Mouse (Mus musculus) midbrain, embryonic 10.5 days (tissue): ENCODE measurements around the gene Tlr9. TPM values are rescaled to one million over a fixed set of nuclear protein-coding genes. Genes with fewer than 3 reads are reported as not detected.

Source experiments
- DNase-seq: peaks from one replicate; pipeline ENCODE4 v3.0.0-alpha.2; 2017; ENCODE audit warnings: low spot score
- H3K27ac ChIP-seq: fragments of 300-500 bp; sonication (generic); replicated peaks from 2 replicates; pipeline ENCODE4 v1.5.1; 2016; ENCODE audit warnings: mild to moderate bottlenecking
- H3K27me3 ChIP-seq: fragments of 300-500 bp; sonication (generic); 2 replicates; pipeline ENCODE4 v1.6.1; 2016; ENCODE audit warnings: low read depth, mild to moderate bottlenecking; ENCODE audit not compliant: poor library complexity, severe bottlenecking
- H3K36me3 ChIP-seq: fragments of 300-500 bp; sonication (generic); 2 replicates; pipeline ENCODE4 v1.6.1; 2016; ENCODE audit warnings: mild to moderate bottlenecking, moderate library complexity
- H3K4me1 ChIP-seq: fragments of 300-500 bp; sonication (generic); 2 replicates; pipeline ENCODE4 v1.6.1; 2016
- H3K4me3 ChIP-seq: fragments of 300-500 bp; sonication (generic); 2 replicates; pipeline ENCODE4 v1.5.1; 2016; ENCODE audit warnings: mild to moderate bottlenecking, moderate library complexity
- H3K9me3 ChIP-seq: fragments of 300-500 bp; sonication (generic); replicated peaks from 2 replicates; pipeline ENCODE4 v1.6.1; 2016; ENCODE audit warnings: mild to moderate bottlenecking
- WGBS: fragments of 180-500 bp; shearing (Covaris S2); methylation state at CpG from one replicate; pipeline ENCODE4 v1.1.7; 2016; 5-methylcytosine and 5-hydroxymethylcytosine counted together
- microRNA counts: library from miRNA; unstranded; fragments of <30 nt; microRNA quantifications from one replicate; lab custom pipeline; 2017
- microRNA-seq: library from miRNA; unstranded; fragments of <30 nt; microRNA quantifications from one replicate; pipeline ENCODE4, GENCODE M21; 2017
- polyA plus RNA-seq: library from polyadenylated mRNA; unstranded; fragments of >200 nt; fragmentation: Nextera tagmentation; extraction: Ambion mirVana; gene quantifications from 2 replicates; pipeline ENCODE4 v1.2.1, GENCODE M21; 2016

The Tlr9 gene
- polyA plus RNA-seq, 1 experiment from 2014 or later = not detected

DNA sequence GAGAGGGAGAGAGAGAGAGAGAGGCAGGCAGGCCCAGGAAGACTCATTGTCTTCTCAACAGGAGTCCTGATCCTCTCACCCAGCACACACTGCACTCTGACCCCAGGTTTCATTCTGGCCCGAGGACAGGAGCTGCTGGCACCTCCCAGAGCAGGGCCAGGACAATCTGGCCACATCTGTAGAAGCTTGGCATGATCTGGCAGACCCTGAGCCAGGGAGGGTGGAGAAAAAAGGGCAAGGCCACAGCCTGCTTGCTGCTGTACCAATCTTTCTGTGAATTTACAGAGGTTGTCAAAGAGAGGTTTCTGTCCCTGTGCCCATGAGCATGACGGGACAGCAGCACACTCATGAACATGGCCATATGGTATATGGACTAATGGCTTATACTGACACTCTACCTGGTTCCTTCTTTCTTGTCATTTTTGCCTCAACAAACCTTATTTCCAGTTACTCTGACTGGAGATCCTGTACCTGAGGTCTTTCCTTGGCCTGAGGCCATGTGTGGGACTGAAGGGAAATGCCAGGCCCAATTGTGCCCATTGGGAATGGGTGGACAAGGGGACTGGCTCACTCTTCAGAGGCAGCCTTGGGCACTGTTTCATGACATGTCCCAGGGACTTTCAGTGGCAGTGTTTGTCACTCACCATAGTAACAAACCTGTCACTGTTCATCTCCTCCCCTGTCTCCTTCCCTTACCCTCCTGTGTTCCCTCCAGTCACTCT, 44.7 kb downstream of the Tlr9 start:
- no peaks in the 10 kb centered on the region for H3K9me3 ChIP-seq
- no peaks in the 10 kb centered on the region for H3K36me3 ChIP-seq
- H3K4me1 ChIP-seq = peaks cover 35% of the 10 kb centered on the region
- H3K27me3 ChIP-seq = no peaks in the 10 kb centered on the region
- no peak overlapping the region for H3K27ac ChIP-seq
- no peak overlapping the region for H3K4me3 ChIP-seq
- WGBS = 68% methylated on average over 2 of the region's 2 CpGs
- no peak for DNase-seq

DNA sequence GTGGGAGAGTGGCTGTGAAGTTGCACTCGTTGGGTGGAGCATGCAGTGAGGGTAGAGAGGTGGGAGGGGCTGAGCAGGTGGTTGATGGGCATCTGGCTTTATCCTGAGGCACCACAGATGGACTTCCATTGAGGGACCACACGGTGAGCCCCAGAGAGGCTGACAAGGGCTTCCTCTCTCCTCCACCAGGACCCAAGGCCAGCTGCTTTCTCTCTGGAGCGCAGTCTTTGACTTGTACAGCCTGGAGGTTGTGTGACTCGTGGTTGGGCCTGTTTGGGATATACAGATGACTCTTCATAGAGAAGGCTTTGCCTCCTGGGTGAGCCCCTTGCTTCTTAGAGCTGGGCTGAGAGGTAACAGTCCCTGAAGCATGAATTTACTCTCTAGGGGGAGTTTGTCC, 46.0 kb downstream of the Tlr9 start:
- 62% methylated on average over 4 of the region's 4 CpGs for WGBS
- H3K9me3 ChIP-seq = no peaks in the 10 kb centered on the region
- H3K4me3 ChIP-seq = no peak overlapping the region
- H3K36me3 ChIP-seq = no peaks in the 10 kb centered on the region
- H3K27ac ChIP-seq = peak overlapping the region; percentile 70; the same call in 1 of the 2 replicates
- H3K27me3 ChIP-seq = no peaks in the 10 kb centered on the region
- H3K4me1 ChIP-seq = peaks cover 35% of the 10 kb centered on the region
- no peak for DNase-seq

DNA sequence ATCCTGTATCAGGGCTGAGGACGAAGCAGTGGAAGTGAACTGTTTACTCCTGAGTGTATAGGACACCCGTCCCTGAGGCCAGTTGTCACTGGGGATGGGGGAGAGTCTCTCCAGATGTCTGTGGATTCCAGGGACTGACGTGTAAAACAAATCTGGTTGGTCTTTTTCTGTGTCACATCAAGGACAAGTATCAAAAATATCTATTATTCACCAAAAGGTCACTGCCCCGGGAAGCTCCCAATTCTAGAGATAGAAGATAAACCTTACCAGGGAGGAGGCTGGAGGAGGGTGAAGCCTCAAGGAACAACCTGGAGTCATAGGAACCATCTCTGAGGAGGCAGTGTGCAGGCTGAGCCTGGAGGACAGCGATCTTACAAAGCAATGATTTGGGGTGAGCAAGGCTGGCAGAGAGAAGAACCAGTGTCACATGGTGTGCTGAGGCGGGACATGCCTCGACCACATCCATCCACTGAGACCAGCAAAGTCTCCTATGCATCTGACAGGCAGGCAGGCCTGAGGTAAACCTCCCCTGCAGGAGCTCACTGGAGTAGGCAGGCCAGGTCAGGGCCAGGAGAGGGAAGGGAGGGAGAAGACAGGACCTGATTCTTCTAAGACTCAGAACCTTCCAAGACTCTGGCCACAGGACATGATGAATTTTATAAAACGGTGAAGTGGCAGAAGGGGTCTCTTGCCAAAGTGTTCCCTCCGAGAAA, 46.8 kb downstream of the Tlr9 start:
- no peak for DNase-seq
- Histone ChIP-seq H3K27ac (peak overlapping the region; percentile 70), H3K9me3 (no peaks in the 10 kb centered on the region), H3K4me1 (peaks cover 35% of the 10 kb centered on the region), H3K36me3 (no peaks in the 10 kb centered on the region), H3K4me3 (no peak overlapping the region), H3K27me3 (no peaks in the 10 kb centered on the region)
- 75% methylated on average over 9 of the region's 9 CpGs for WGBS

DNA sequence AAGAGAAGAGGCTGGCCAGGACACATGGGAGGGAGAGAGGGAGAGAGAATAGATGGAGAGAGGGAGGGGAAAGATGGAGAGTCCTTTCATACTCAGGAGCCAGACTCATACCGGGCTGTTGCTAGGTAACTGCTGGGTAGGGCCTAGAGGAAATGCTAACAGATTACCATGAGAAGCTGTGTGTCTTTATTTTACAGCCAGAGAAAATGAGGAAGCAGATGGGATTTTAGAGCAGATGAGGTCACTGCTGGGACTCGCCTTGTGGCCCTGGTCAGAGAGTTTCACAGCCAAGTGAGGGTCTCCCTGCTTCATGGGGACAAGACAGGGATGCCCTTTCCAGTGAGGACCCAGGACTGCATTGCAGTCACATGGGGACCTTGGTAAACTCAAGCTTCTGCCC, 47.5 kb downstream of the Tlr9 start:
- no peaks in the 10 kb centered on the region for H3K27me3 ChIP-seq
- H3K4me3 ChIP-seq = no peak overlapping the region
- no peak for DNase-seq
- 36% methylated on average over 2 of the region's 2 CpGs for WGBS
- H3K27ac ChIP-seq = peak overlapping the region; percentile 70
- no peaks in the 10 kb centered on the region for H3K9me3 ChIP-seq
- H3K4me1 ChIP-seq = peaks cover 34% of the 10 kb centered on the region
- no peaks in the 10 kb centered on the region for H3K36me3 ChIP-seq

DNA sequence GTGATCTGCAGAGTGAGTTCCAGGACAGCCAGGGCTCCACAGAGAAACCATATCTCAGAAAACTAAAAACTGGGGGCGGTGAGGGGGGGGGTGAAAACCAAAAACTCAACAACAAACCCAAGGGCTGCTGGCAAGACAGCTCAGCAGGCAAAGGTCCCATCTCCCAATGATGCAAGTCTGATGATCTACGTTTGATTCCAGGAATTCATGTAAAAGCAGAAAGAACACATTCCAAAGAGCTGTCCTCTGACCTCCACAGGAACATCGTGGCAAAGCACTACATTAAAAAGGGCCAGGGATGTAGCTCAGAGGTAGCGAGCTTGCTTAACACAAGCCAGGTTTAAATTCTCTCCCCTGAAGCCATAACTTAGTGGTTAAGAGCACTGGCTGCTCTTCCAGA, 48.3 kb downstream of the Tlr9 start:
- no peak for DNase-seq
- Histone ChIP-seq H3K4me3 (no peak overlapping the region), H3K27ac (peak overlapping the region; percentile 70), H3K9me3 (no peaks in the 10 kb centered on the region), H3K4me1 (peaks cover 30% of the 10 kb centered on the region), H3K27me3 (no peaks in the 10 kb centered on the region), H3K36me3 (no peaks in the 10 kb centered on the region)
- WGBS = 78% methylated on average over 4 of the region's 4 CpGs

DNA sequence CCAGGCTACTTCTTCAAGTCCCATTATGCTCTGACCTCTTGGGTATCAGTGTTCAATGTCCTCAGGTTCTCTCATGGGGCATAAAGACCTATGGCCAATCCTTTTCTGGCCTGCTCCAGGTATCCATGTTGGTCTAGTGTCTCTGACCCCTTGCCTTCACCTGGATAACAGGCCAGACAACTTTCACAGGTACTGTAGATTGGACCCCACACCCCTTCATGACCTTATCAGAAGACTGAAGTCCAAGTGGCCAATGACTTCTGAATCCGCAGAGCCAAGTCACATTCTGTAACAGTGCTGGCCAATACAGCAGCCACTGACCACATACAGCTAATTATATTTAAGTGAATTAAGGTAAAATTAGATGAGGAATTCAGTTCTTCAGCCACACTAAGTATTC, 49.9 kb downstream of the Tlr9 start:
- Histone ChIP-seq H3K27ac (no peak overlapping the region), H3K9me3 (no peaks in the 10 kb centered on the region), H3K36me3 (no peaks in the 10 kb centered on the region), H3K27me3 (no peaks in the 10 kb centered on the region), H3K4me1 (peaks cover 30% of the 10 kb centered on the region), H3K4me3 (no peak overlapping the region)
- no peak for DNase-seq
- 100% methylated on average over 1 of the region's 1 CpGs for WGBS

DNA sequence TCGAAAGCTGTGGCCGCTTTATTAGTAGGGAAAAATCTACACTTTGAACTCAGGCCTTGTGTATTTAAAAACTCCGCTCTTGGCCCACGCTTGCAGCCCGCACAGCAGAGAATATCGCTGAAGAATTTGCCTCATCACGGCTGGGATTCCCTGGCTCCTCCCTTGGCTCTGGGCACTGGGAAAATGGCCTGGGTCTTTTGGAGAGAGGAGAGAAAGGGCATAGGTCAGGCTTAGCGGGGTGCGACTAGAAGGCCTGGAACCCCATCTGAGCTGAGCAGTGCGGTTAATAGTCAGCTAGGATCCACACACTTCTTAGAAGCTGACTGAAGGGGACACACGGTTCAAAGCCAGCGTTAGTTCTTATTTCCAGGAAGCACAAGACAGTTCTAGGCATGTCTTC, 50.9 kb downstream of the Tlr9 start:
- no peak overlapping the region for H3K27ac ChIP-seq
- no peaks in the 10 kb centered on the region for H3K27me3 ChIP-seq
- H3K4me1 ChIP-seq = peaks cover 24% of the 10 kb centered on the region
- DNase-seq = no peak
- H3K36me3 ChIP-seq = no peaks in the 10 kb centered on the region
- 85% methylated on average over 12 of the region's 12 CpGs for WGBS
- H3K9me3 ChIP-seq = no peaks in the 10 kb centered on the region
- no peak overlapping the region for H3K4me3 ChIP-seq

DNA sequence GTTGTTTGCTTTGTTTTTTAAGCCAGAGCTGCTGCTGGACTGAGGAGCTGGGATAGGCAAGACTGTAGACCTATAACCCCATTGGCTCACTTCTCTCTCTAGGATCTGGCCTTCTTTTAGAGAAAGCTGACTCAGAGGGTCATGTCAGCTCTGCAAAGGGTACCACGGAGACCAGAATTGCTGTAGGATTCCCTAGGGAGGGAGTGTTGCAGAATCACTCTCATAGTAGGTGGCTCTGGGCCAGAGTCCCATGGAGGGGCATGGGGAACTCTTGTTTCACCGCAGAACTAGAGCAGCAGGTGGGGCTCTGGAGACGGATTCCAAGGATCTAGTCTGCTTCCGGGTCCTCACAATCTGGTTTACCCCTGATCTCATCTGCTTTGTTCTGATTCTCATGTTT, 51.4 kb downstream of the Tlr9 start:
- H3K4me1 ChIP-seq = peaks cover 19% of the 10 kb centered on the region
- no peaks in the 10 kb centered on the region for H3K27me3 ChIP-seq
- H3K27ac ChIP-seq = no peak overlapping the region
- H3K36me3 ChIP-seq = no peaks in the 10 kb centered on the region
- H3K4me3 ChIP-seq = no peak overlapping the region
- no peak for DNase-seq
- WGBS = 68% methylated on average over 4 of the region's 4 CpGs
- no peaks in the 10 kb centered on the region for H3K9me3 ChIP-seq

DNA sequence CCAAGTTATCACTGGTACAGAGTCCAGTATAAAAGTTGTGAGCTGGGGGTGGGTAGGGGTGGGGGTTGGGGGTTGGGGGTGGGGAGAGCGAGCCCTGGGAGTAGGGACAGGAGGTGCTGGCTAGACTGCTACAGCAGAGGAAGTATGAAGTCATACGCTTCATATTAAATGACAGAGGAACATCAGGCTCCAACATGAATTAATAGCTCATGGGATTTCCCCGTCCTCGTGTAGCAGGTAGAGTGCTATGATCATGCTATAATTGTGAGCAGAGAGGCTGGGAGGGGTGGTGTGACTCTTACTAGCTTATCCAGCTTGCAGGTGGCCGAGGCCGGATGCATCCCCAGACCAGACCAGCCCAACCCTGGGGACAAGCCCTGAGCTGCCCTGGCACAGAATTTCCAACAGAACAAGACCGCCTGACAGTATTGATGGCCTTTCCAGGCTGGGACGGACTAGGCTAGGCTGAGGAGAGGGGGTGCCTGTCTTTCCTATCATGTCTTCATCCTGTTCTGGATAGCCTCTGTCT, 52.3 kb downstream of the Tlr9 start:
- Histone ChIP-seq H3K9me3 (no peaks in the 10 kb centered on the region), H3K36me3 (no peaks in the 10 kb centered on the region), H3K27me3 (no peaks in the 10 kb centered on the region), H3K4me1 (peaks cover 12% of the 10 kb centered on the region), H3K4me3 (no peak overlapping the region), H3K27ac (no peak overlapping the region)
- WGBS = 93% methylated on average over 8 of the region's 8 CpGs
- DNase-seq = no peak

DNA sequence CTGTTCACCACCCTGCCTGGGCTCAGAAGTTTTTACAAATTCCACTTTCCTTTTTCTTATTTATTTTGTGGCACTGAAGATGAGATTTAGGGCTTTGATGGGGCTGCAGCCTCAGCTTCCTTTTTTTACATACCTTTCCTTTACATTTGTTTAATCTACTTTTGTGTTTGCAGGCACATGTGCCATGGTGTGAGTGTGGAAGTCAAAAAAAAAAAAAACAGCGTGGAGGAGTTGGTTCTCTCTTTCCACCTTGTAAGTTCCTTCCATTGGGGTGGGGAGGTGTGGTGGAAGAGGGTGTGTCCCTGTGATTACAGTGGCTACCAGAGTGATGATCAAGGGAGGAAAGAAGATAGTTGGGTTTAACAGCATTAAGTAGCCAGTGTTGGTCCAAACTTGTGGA, 53.4 kb downstream of the Tlr9 start:
- Histone ChIP-seq H3K9me3 (no peaks in the 10 kb centered on the region), H3K36me3 (no peaks in the 10 kb centered on the region), H3K27me3 (no peaks in the 10 kb centered on the region), H3K27ac (no peak overlapping the region), H3K4me3 (no peak overlapping the region), H3K4me1 (peaks cover 10% of the 10 kb centered on the region)
- DNase-seq = no peak
- 82% methylated on average over 1 of the region's 1 CpGs for whole genome bisulfite sequencing

MicroRNA genes within 50 kb of the gene (microRNA counts, 519-probe panel; counts per million panel counts)
- microRNA mmu-let-7g (lab: Ali Mortazavi, UCI) = 7,249 counts per million, percentile 71 among the panel's probes with 10 or more counts

Small RNA genes lying within 50 kb of the gene (microRNA-seq; reads per million reads assigned to microRNA genes)
- gene Mirlet7g = 3,249 reads per million, percentile 87 among the genes with 10 or more reads in this experiment

Other genes with a start within 250 kb of the Tlr9 start
- 0.06 and 0.10 TPM in 2 replicates for gene Col6a4, start 125.8 kb upstream of the Tlr9 start, polyA plus RNA-seq
- 5.0 and 8.4 TPM in 2 replicates for gene Glyctk, start 64.5 kb upstream of the Tlr9 start, polyA plus RNA-seq
- gene Wdr82, start 51.7 kb upstream of the Tlr9 start, polyA plus RNA-seq = 23.4 and 29.3 TPM in 2 replicates
- 46.2 and 52.1 TPM in 2 replicates for gene Ppm1m, start 22.9 kb upstream of the Tlr9 start, polyA plus RNA-seq
- gene Twf2, start 19.5 kb upstream of the Tlr9 start, polyA plus RNA-seq = 69.7 and 74.8 TPM in 2 replicates
- 71.1 and 82.7 TPM in 2 replicates for gene Alas1, start 26.1 kb downstream of the Tlr9 start, polyA plus RNA-seq
- gene Poc1a, start 58.5 kb downstream of the Tlr9 start, polyA plus RNA-seq = 38.1 and 46.6 TPM in 2 replicates
- 11.4 and 14.1 TPM in 2 replicates for gene Dusp7, start 146.0 kb downstream of the Tlr9 start, polyA plus RNA-seq
- gene Rpl29, start 206.9 kb downstream of the Tlr9 start, polyA plus RNA-seq = 872 and 1,015 TPM in 2 replicates
- gene Acy1, start 215.7 kb downstream of the Tlr9 start, polyA plus RNA-seq = 39.3 and 42.6 TPM in 2 replicates
- gene Abhd14b, start 224.9 kb downstream of the Tlr9 start, polyA plus RNA-seq = 5.2 TPM in 2 replicates
- gene Abhd14a, start 225.1 kb downstream of the Tlr9 start, polyA plus RNA-seq = 37.7 TPM in 2 replicates
- gene Pcbp4, start 230.7 kb downstream of the Tlr9 start, polyA plus RNA-seq = 385 and 386 TPM in 2 replicates
- gene Gpr62, start 243.3 kb downstream of the Tlr9 start, polyA plus RNA-seq = 0.11 and 0.15 TPM in 2 replicates